Mouse (Mus musculus) C2C12 (cell line): Measurements from ENCODE around the gene Sec31a. TPM values are rescaled to one million over a fixed set of nuclear protein-coding genes. Genes with fewer than 3 reads are reported as not detected.

Experiments
- H3K27me3 ChIP-seq: one replicate; pipeline ENCODE4 v1.6.1; 2011; ENCODE audit not compliant: control insufficient read depth, insufficient read depth, insufficient read length
- H3K36me3 ChIP-seq: one replicate; pipeline ENCODE4 v1.6.1; 2011; ENCODE audit not compliant: control insufficient read depth, insufficient read depth
- H3K4me3 ChIP-seq: one replicate; pipeline ENCODE4 v1.5.1; 2011; ENCODE audit warnings: mild to moderate bottlenecking, control low read depth; ENCODE audit not compliant: poor library complexity, insufficient read depth, severe bottlenecking
- H3K79me2 ChIP-seq: one replicate; pipeline ENCODE4 v1.6.1; 2011; ENCODE audit not compliant: control insufficient read depth, insufficient read depth
- H3K79me3 ChIP-seq: one replicate; pipeline ENCODE4 v1.6.1; 2011; ENCODE audit warnings: low read depth, control low read depth
- H3ac ChIP-seq: one replicate; pipeline ENCODE3; 2011; ENCODE audit warnings: low read depth; ENCODE audit not compliant: control insufficient read depth, insufficient read length
- CEBPB ChIP-seq: IDR thresholded peaks from one replicate; pipeline ENCODE4 v1.6.1; 2011; ENCODE audit warnings: low read depth, mild to moderate bottlenecking, control low read depth, moderate library complexity
- CTCF ChIP-seq: IDR thresholded peaks from one replicate; pipeline ENCODE4 v1.5.1; 2011; ENCODE audit not compliant: control insufficient read depth, insufficient read depth, insufficient read length
- FOSL1 ChIP-seq: IDR thresholded peaks from one replicate; pipeline ENCODE4 v1.8.0; 2011; ENCODE audit warnings: mild to moderate bottlenecking, low read length; ENCODE audit not compliant: poor library complexity, insufficient read depth, severe bottlenecking
- MAX ChIP-seq: IDR thresholded peaks from one replicate; pipeline ENCODE4 v1.6.1; 2011; ENCODE audit warnings: mild to moderate bottlenecking, control low read depth
- MYOD1 ChIP-seq: IDR thresholded peaks from one replicate; pipeline ENCODE4 v1.6.1; 2011; ENCODE audit warnings: low read depth; ENCODE audit not compliant: control insufficient read depth, insufficient read length
- MYOG ChIP-seq: IDR thresholded peaks from one replicate; pipeline ENCODE4 v1.6.1; 2011; ENCODE audit not compliant: control insufficient read depth, insufficient read length; ENCODE audit errors: extremely low read depth
- USF1 ChIP-seq: IDR thresholded peaks from one replicate; pipeline ENCODE4 v1.6.1; 2011; ENCODE audit warnings: low read depth, mild to moderate bottlenecking, control low read depth, moderate library complexity
- polyA plus RNA-seq: library from polyadenylated mRNA; unstranded; fragments of >200 nt; fragmentation: generic; extraction: Trizol; gene quantifications from one replicate; pipeline ENCODE4 v1.2.1, GENCODE M21; 2012; ENCODE audit warnings: missing spikeins

The Sec31a gene
- polyA plus RNA-seq, 1 experiment, result 183 TPM

DNA sequence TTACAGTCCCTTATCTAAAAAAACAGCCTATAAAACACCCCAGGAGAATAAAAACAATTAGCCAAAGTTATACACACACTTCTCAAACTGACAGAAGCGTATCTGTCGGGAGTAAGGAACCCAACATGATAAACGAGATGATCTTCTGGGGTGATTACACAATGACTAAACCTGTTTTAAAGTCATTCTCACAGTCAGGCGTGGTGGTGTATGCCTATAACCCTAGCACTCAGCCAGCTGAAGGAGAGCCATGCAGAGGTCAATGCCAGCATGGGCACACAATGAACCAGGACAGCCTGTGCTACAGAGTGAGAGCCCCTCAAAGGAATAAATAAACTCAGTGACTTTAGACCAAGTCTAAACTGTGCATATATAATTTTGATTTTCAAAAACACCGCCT is 7.5 kb downstream of the Sec31a start:
- Histone ChIP-seq H3K36me3 (peaks cover 61% of the 10 kb centered on the region), H3K27me3 (no peaks in the 10 kb centered on the region), H3K4me3 (no peak overlapping the region), H3K79me3 (peaks cover 57% of the 10 kb centered on the region), H3K79me2 (peaks cover 65% of the 10 kb centered on the region), H3ac (no peak overlapping the region)
- TF ChIP-seq CEBPB, result no peak
- no peak for TF ChIP-seq CTCF
- no peak for TF ChIP-seq MAX
- no peak for TF ChIP-seq MYOD1
- no peak for TF ChIP-seq USF1
- TF ChIP-seq FOSL1, result no peak
- no peak for TF ChIP-seq MYOG

DNA sequence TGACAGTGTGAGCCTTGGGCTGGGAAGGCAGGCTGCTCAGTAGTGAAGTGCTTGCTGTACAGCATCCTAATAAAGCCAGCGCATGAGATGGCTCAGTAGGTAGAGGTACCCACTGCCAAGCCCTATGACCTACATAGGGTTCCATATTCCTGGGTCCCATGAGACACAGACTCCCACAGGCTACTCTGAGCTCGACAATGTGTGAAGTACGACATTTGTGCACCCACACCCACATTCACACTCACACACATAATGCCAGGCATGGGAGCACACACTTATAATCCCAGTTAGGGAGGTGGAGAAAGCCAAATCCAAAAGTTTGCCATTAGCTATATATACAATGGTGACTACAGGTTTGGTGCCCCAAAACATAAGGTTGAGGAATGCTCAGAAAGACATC is 19.3 kb downstream of the Sec31a start:
- Histone ChIP-seq H3K79me2 (peaks cover 4% of the 10 kb centered on the region), H3K79me3 (no peaks in the 10 kb centered on the region), H3ac (no peak overlapping the region), H3K4me3 (no peak overlapping the region), H3K36me3 (peaks cover 87% of the 10 kb centered on the region), H3K27me3 (no peaks in the 10 kb centered on the region)
- TF ChIP-seq MAX (no peak), USF1 (no peak), CTCF (no peak), MYOG (no peak), FOSL1 (no peak), MYOD1 (no peak), CEBPB (no peak)

GRCm38 (mm10) chr5:100393681-100394080 is 22.4 kb downstream of the Sec31a start:
- Histone ChIP-seq H3K79me2 (no peaks in the 10 kb centered on the region), H3ac (no peak overlapping the region), H3K27me3 (no peaks in the 10 kb centered on the region), H3K4me3 (no peak overlapping the region), H3K36me3 (peaks cover 91% of the 10 kb centered on the region), H3K79me3 (no peaks in the 10 kb centered on the region)
- no peak for TF ChIP-seq USF1
- TF ChIP-seq MYOG, result no peak
- no peak for TF ChIP-seq MYOD1
- no peak for TF ChIP-seq MAX
- TF ChIP-seq CEBPB, result no peak
- TF ChIP-seq FOSL1, result no peak
- no peak for TF ChIP-seq CTCF

DNA sequence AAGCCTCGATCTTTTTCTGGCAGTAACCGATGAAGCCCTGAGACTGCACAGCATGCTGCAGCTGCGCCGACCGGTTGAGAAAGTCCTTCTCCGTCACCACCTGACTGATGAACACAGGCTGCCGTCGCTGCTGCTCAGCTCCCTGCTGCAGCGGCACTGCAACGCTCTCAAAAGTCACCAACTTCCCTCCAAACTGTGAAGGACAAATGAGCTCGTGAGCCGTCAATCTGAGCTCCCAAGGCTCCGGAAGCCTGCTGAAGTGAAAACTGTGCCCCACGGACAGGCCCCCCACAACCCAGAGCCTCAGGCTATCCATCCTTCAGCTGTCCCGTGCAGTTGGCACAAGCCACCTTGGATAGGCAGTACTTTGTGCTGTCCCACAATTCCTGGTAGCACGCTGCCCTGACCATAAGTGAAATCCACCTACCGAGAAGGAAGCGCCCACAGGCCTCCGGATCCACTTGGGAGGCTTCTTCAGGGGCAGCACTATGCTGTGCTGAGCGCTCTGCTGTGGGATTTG is 23.5 kb downstream of the Sec31a start:
- no peak overlapping the region for H3K4me3 ChIP-seq
- H3ac ChIP-seq, result no peak overlapping the region
- H3K36me3 ChIP-seq, result peaks cover 81% of the 10 kb centered on the region
- no peaks in the 10 kb centered on the region for H3K79me2 ChIP-seq
- no peak for TF ChIP-seq CEBPB
- TF ChIP-seq MYOD1, result no peak
- no peak for TF ChIP-seq CTCF
- TF ChIP-seq USF1, result no peak
- TF ChIP-seq MAX, result no peak
- no peak for TF ChIP-seq FOSL1
- TF ChIP-seq MYOG, result no peak
- no peaks in the 10 kb centered on the region for H3K79me3 ChIP-seq
- no peaks in the 10 kb centered on the region for H3K27me3 ChIP-seq

- H3K79me3 ChIP-seq, result no peaks in the 10 kb centered on the region
- no peaks in the 10 kb centered on the region for H3K27me3 ChIP-seq
- no peak overlapping the region for H3K4me3 ChIP-seq
- no peak for TF ChIP-seq MYOD1
- no peak for TF ChIP-seq MAX
- TF ChIP-seq FOSL1, result no peak
- TF ChIP-seq MYOG, result no peak
- no peak for TF ChIP-seq USF1
- no peak for TF ChIP-seq CEBPB
- H3K79me2 ChIP-seq, result no peaks in the 10 kb centered on the region
- H3ac ChIP-seq, result no peak overlapping the region
- peaks cover 76% of the 10 kb centered on the region for H3K36me3 ChIP-seq
Measured at GRCm38 (mm10) chr5:100383782-100384510, 32.1 kb downstream of the Sec31a start.

GRCm38 (mm10) chr5:100381094-100381493 is 34.9 kb downstream of the Sec31a start:
- Histone ChIP-seq H3K27me3 (no peaks in the 10 kb centered on the region), H3K79me3 (no peaks in the 10 kb centered on the region), H3K4me3 (no peak overlapping the region), H3K36me3 (peaks cover 89% of the 10 kb centered on the region), H3ac (no peak overlapping the region), H3K79me2 (no peaks in the 10 kb centered on the region)
- TF ChIP-seq CEBPB (no peak), FOSL1 (no peak), CTCF (no peak), MAX (no peak), MYOG (no peak), MYOD1 (no peak), USF1 (no peak)
